Mouse (Mus musculus) urinary bladder, postnatal 36 days (tissue): ENCODE results near the gene Ankrd53.

Source experiments
- DNase-seq, 2 experiments: peaks; one replicate each; pipeline ENCODE4 v3.0.0; 2022; ENCODE audit warnings: low spot score in 2 of 2, mixed read lengths in 1 of 2

The Ankrd53 gene

GRCm38 (mm10) chr6:83762344-83762743, at the start of gene Ankrd53:
Gene Ankrd53, plus strand, starts transcription at chr6:83762644.
- DNase-seq: no peak

GRCm38 (mm10) chr6:83713271-83714136, 48.9 kb upstream of the Ankrd53 start:
- no peak for DNase-seq

GRCm38 (mm10) chr6:83714221-83715123, 48.0 kb upstream of the Ankrd53 start:
- no peak for DNase-seq

GRCm38 (mm10) chr6:83715461-83716196, 46.8 kb upstream of the Ankrd53 start:
- DNase-seq: no peak

- no peak for DNase-seq
These were observed 45.4 kb upstream of the Ankrd53 start for GRCm38 (mm10) chr6:83717026-83717425.

GRCm38 (mm10) chr6:83722526-83722925, 39.9 kb upstream of the Ankrd53 start:
- no peak for DNase-seq

- no peak for DNase-seq
These were observed 35.3 kb upstream of the Ankrd53 start for GRCm38 (mm10) chr6:83727178-83727577.

GRCm38 (mm10) chr6:83728488-83728887, 34.0 kb upstream of the Ankrd53 start:
- DNase-seq: no peak

GRCm38 (mm10) chr6:83729350-83729970, 33.0 kb upstream of the Ankrd53 start:
- no peak for DNase-seq

GRCm38 (mm10) chr6:83731128-83731527, 31.3 kb upstream of the Ankrd53 start:
- peak; percentile 45 to 68 for DNase-seq

- DNase-seq: no peak
These were observed 25.1 kb upstream of the Ankrd53 start for GRCm38 (mm10) chr6:83737311-83737710.

GRCm38 (mm10) chr6:83738596-83738995, 23.8 kb upstream of the Ankrd53 start:
- no peak for DNase-seq

- DNase-seq: no peak
These were observed 19.7 kb upstream of the Ankrd53 start, which contains the start of gene Atp6v1b1 for GRCm38 (mm10) chr6:83742761-83743160. Gene Atp6v1b1, plus strand, starts transcription at chr6:83742990.

- DNase-seq: no peak
These were observed 19.2 kb upstream of the Ankrd53 start for GRCm38 (mm10) chr6:83743212-83743611.

GRCm38 (mm10) chr6:83744126-83744525, 18.3 kb upstream of the Ankrd53 start:
- DNase-seq: no peak

- no peak for DNase-seq
These were observed 17.9 kb upstream of the Ankrd53 start for GRCm38 (mm10) chr6:83744557-83744956.

GRCm38 (mm10) chr6:83745466-83745865, 17.0 kb upstream of the Ankrd53 start:
- DNase-seq: no peak

- no peak for DNase-seq
These were observed 13.2 kb upstream of the Ankrd53 start for GRCm38 (mm10) chr6:83749286-83749685.

GRCm38 (mm10) chr6:83750171-83750684, 12.2 kb upstream of the Ankrd53 start:
- peak; percentile 26 to 30 for DNase-seq

GRCm38 (mm10) chr6:83756051-83756450, 6.4 kb upstream of the Ankrd53 start:
- no peak for DNase-seq

GRCm38 (mm10) chr6:83762880-83763431, 512 bp downstream of the Ankrd53 start:
- peak; percentile 18 to 33 for DNase-seq
